Mouse (Mus musculus): ENCODE results near the gene Vmp1. TPM values are rescaled to one million over a fixed set of nuclear protein-coding genes. Genes with fewer than 3 reads are reported as not detected.
A peak's percentile ranks its signal among the peaks of the same experiment; 100 is the strongest.

Gene Vmp1
- 101 and 106 TPM in 2 replicates for polyA plus RNA-seq (2015; fragmentation: Nextera tagmentation; extraction: Ambion mirVana)

GRCm38 (mm10) chr11:86683395-86684125 lies at the start of gene Vmp1, which contains the start of gene Ptrh2:
Gene Vmp1, minus strand, starts transcription at chr11:86683836.
Gene Ptrh2, plus strand, starts transcription at chr11:86683985.
- H3K4me2 ChIP-seq (ENCODE audit: low read depth, low read length), result peak within 1 kb of the TSS; percentile 84
- no peaks in the 10 kb centered on the region for H3K9me3 ChIP-seq (ENCODE audit: control insufficient read depth, low read length)
- peak within 1 kb of the TSS; percentile 80 for H3K4me3 ChIP-seq (ENCODE audit: low read length)
- peak; percentile 96 for ATAC-seq (ENCODE audit: low read depth)
- H3K27me3 ChIP-seq (ENCODE audit: control insufficient read depth, insufficient read depth, low read depth, low read length), result no peaks in the 10 kb centered on the region
- WGBS, result under 1% methylated on average over 56 of the region's 56 CpGs
- peak within 1 kb of the TSS; percentile 86 for H3K9ac ChIP-seq (ENCODE audit: low read length)
- H3K36me3 ChIP-seq (ENCODE audit: control insufficient read depth, insufficient read depth, low read length), result no peaks in the 10 kb centered on the region
- peak within 1 kb of the TSS; percentile 89 for H3K27ac ChIP-seq (ENCODE audit: low read length)
- peaks cover 19% of the 10 kb centered on the region for H3K4me1 ChIP-seq (replicated peaks; ENCODE audit: control insufficient read depth, insufficient read depth, low read length)

GRCm38 (mm10) chr11:86731443-86731842 lies 47.8 kb upstream of the Vmp1 start:
- no peaks in the 10 kb centered on the region for H3K27me3 ChIP-seq (ENCODE audit: control insufficient read depth, insufficient read depth, low read depth, low read length)
- no peaks in the 10 kb centered on the region for H3K4me1 ChIP-seq (replicated peaks; ENCODE audit: control insufficient read depth, insufficient read depth, low read length)
- peaks cover 17% of the 10 kb centered on the region for H3K36me3 ChIP-seq (ENCODE audit: control insufficient read depth, insufficient read depth, low read length)
- H3K9me3 ChIP-seq (ENCODE audit: control insufficient read depth, low read length), result no peaks in the 10 kb centered on the region
- H3K4me2 ChIP-seq (ENCODE audit: low read depth, low read length), result no peak overlapping the region
- no peak for ATAC-seq (ENCODE audit: low read depth)
- 90% methylated on average over 2 of the region's 2 CpGs for WGBS
- H3K4me3 ChIP-seq (ENCODE audit: low read length), result no peak overlapping the region
- H3K27ac ChIP-seq (ENCODE audit: low read length), result no peak overlapping the region
- no peak overlapping the region for H3K9ac ChIP-seq (ENCODE audit: low read length)

- H3K9me3 ChIP-seq (ENCODE audit: control insufficient read depth, low read length), result no peaks in the 10 kb centered on the region
- H3K4me3 ChIP-seq (ENCODE audit: low read length), result no peak overlapping the region
- H3K27me3 ChIP-seq (ENCODE audit: control insufficient read depth, insufficient read depth, low read depth, low read length), result no peaks in the 10 kb centered on the region
- peaks cover 23% of the 10 kb centered on the region for H3K36me3 ChIP-seq (ENCODE audit: control insufficient read depth, insufficient read depth, low read length)
- H3K27ac ChIP-seq (ENCODE audit: low read length), result no peak overlapping the region
- no peak for ATAC-seq (ENCODE audit: low read depth)
- H3K9ac ChIP-seq (ENCODE audit: low read length), result no peak overlapping the region
- H3K4me1 ChIP-seq (replicated peaks; ENCODE audit: control insufficient read depth, insufficient read depth, low read length), result no peaks in the 10 kb centered on the region
- no peak overlapping the region for H3K4me2 ChIP-seq (ENCODE audit: low read depth, low read length)
These were observed 42.0 kb upstream of the Vmp1 start for GRCm38 (mm10) chr11:86725607-86726006.

GRCm38 (mm10) chr11:86724982-86725381 lies 41.3 kb upstream of the Vmp1 start:
- H3K4me3 ChIP-seq (ENCODE audit: low read length), result no peak overlapping the region
- no peak overlapping the region for H3K27ac ChIP-seq (ENCODE audit: low read length)
- WGBS, result 56% methylated on average over 7 of the region's 7 CpGs

GRCm38 (mm10) chr11:86724004-86724403 lies 40.4 kb upstream of the Vmp1 start:
- no peak for ATAC-seq (ENCODE audit: low read depth)
- Histone ChIP-seq H3K9ac (ENCODE audit: low read length) (no peak overlapping the region), H3K4me1 (replicated peaks; ENCODE audit: control insufficient read depth, insufficient read depth, low read length) (no peaks in the 10 kb centered on the region), H3K4me3 (ENCODE audit: low read length) (no peak overlapping the region), H3K4me2 (ENCODE audit: low read depth, low read length) (no peak overlapping the region), H3K27me3 (ENCODE audit: control insufficient read depth, insufficient read depth, low read depth, low read length) (no peaks in the 10 kb centered on the region), H3K27ac (ENCODE audit: low read length) (no peak overlapping the region), H3K9me3 (ENCODE audit: control insufficient read depth, low read length) (no peaks in the 10 kb centered on the region), H3K36me3 (ENCODE audit: control insufficient read depth, insufficient read depth, low read length) (peaks cover 30% of the 10 kb centered on the region)
- WGBS, result 90% methylated on average over 3 of the region's 3 CpGs

More at GRCm38 (mm10) chr11:86724982-86725381, 41.3 kb upstream of the Vmp1 start:
- Histone ChIP-seq H3K4me2 (ENCODE audit: low read depth, low read length) (no peak overlapping the region), H3K36me3 (ENCODE audit: control insufficient read depth, insufficient read depth, low read length) (peaks cover 25% of the 10 kb centered on the region), H3K27me3 (ENCODE audit: control insufficient read depth, insufficient read depth, low read depth, low read length) (no peaks in the 10 kb centered on the region), H3K9me3 (ENCODE audit: control insufficient read depth, low read length) (no peaks in the 10 kb centered on the region), H3K4me1 (replicated peaks; ENCODE audit: control insufficient read depth, insufficient read depth, low read length) (no peaks in the 10 kb centered on the region), H3K9ac (ENCODE audit: low read length) (no peak overlapping the region)
- no peak for ATAC-seq (ENCODE audit: low read depth)

- no peak overlapping the region for H3K4me2 ChIP-seq (ENCODE audit: low read depth, low read length)
- no peak for ATAC-seq (ENCODE audit: low read depth)
- no peaks in the 10 kb centered on the region for H3K27me3 ChIP-seq (ENCODE audit: control insufficient read depth, insufficient read depth, low read depth, low read length)
- H3K4me3 ChIP-seq (ENCODE audit: low read length), result no peak overlapping the region
- WGBS, result 92% methylated on average over 8 of the region's 8 CpGs
- H3K9me3 ChIP-seq (ENCODE audit: control insufficient read depth, low read length), result no peaks in the 10 kb centered on the region
- H3K36me3 ChIP-seq (ENCODE audit: control insufficient read depth, insufficient read depth, low read length), result peaks cover 34% of the 10 kb centered on the region
- no peak overlapping the region for H3K27ac ChIP-seq (ENCODE audit: low read length)
- H3K4me1 ChIP-seq (replicated peaks; ENCODE audit: control insufficient read depth, insufficient read depth, low read length), result no peaks in the 10 kb centered on the region
- H3K9ac ChIP-seq (ENCODE audit: low read length), result no peak overlapping the region
These were observed 35.8 kb upstream of the Vmp1 start for GRCm38 (mm10) chr11:86719390-86719789.

- peaks cover 34% of the 10 kb centered on the region for H3K36me3 ChIP-seq (ENCODE audit: control insufficient read depth, insufficient read depth, low read length)
- no peaks in the 10 kb centered on the region for H3K27me3 ChIP-seq (ENCODE audit: control insufficient read depth, insufficient read depth, low read depth, low read length)
- H3K4me2 ChIP-seq (ENCODE audit: low read depth, low read length), result no peak overlapping the region
- WGBS, result 76% methylated on average over 3 of the region's 3 CpGs
- no peaks in the 10 kb centered on the region for H3K9me3 ChIP-seq (ENCODE audit: control insufficient read depth, low read length)
- no peak overlapping the region for H3K27ac ChIP-seq (ENCODE audit: low read length)
- H3K4me3 ChIP-seq (ENCODE audit: low read length), result no peak overlapping the region
- H3K9ac ChIP-seq (ENCODE audit: low read length), result no peak overlapping the region
- H3K4me1 ChIP-seq (replicated peaks; ENCODE audit: control insufficient read depth, insufficient read depth, low read length), result no peaks in the 10 kb centered on the region
- no peak for ATAC-seq (ENCODE audit: low read depth)
These were observed 34.7 kb upstream of the Vmp1 start for GRCm38 (mm10) chr11:86718369-86718768.

GRCm38 (mm10) chr11:86717306-86718065 lies 33.9 kb upstream of the Vmp1 start:
- WGBS, result 80% methylated on average over 6 of the region's 6 CpGs

GRCm38 (mm10) chr11:86714606-86715005 lies 31.0 kb upstream of the Vmp1 start:
- Histone ChIP-seq H3K4me2 (ENCODE audit: low read depth, low read length) (no peak overlapping the region), H3K4me3 (ENCODE audit: low read length) (no peak overlapping the region), H3K4me1 (replicated peaks; ENCODE audit: control insufficient read depth, insufficient read depth, low read length) (no peaks in the 10 kb centered on the region), H3K27me3 (ENCODE audit: control insufficient read depth, insufficient read depth, low read depth, low read length) (no peaks in the 10 kb centered on the region), H3K9ac (ENCODE audit: low read length) (no peak overlapping the region), H3K9me3 (ENCODE audit: control insufficient read depth, low read length) (no peaks in the 10 kb centered on the region), H3K27ac (ENCODE audit: low read length) (no peak overlapping the region), H3K36me3 (ENCODE audit: control insufficient read depth, insufficient read depth, low read length) (peaks cover 44% of the 10 kb centered on the region)
- no peak for ATAC-seq (ENCODE audit: low read depth)

More at GRCm38 (mm10) chr11:86717306-86718065, 33.9 kb upstream of the Vmp1 start:
- Histone ChIP-seq H3K27ac (ENCODE audit: low read length) (no peak overlapping the region), H3K27me3 (ENCODE audit: control insufficient read depth, insufficient read depth, low read depth, low read length) (no peaks in the 10 kb centered on the region), H3K4me1 (replicated peaks; ENCODE audit: control insufficient read depth, insufficient read depth, low read length) (no peaks in the 10 kb centered on the region), H3K4me2 (ENCODE audit: low read depth, low read length) (no peak overlapping the region), H3K4me3 (ENCODE audit: low read length) (no peak overlapping the region), H3K36me3 (ENCODE audit: control insufficient read depth, insufficient read depth, low read length) (peaks cover 33% of the 10 kb centered on the region), H3K9ac (ENCODE audit: low read length) (no peak overlapping the region), H3K9me3 (ENCODE audit: control insufficient read depth, low read length) (no peaks in the 10 kb centered on the region)
- ATAC-seq (ENCODE audit: low read depth), result no peak
